Mouse (Mus musculus) embryo, embryonic 11 days (tissue): ENCODE data around the gene B230104I21Rik.

Source experiments
- DNase-seq: peaks from one replicate; pipeline ENCODE4 v3.0.0-alpha.2; 2015

Gene B230104I21Rik

GRCm38 (mm10) chr4:154352246-154352645 lies 16.3 kb downstream of the B230104I21Rik start:
- no peak for DNase-seq

DNA sequence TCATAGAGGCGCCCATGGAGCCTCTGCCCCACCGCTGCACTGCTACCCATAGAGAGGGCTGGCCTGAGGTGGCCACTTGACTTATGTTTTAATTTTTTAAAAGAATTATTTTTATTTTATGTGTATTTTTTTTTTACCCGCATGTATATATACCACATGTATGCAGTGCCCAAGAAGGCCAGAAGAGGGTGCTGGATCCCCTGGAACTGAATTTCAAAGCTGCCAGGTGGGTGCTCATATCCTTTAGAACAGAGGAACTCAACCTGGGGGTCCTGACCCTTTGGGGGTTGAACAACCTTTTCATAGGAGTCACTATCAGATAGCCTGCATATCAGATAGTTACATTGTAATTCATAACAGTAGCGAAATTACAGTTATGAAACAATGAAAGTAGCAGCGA lies 19.5 kb downstream of the B230104I21Rik start:
- no peak for DNase-seq

- DNase-seq: no peak
These were observed 22.4 kb downstream of the B230104I21Rik start for GRCm38 (mm10) chr4:154358370-154358769.

GRCm38 (mm10) chr4:154358816-154359215 lies 22.9 kb downstream of the B230104I21Rik start:
- no peak for DNase-seq

- DNase-seq: no peak
These were observed 23.9 kb downstream of the B230104I21Rik start for GRCm38 (mm10) chr4:154359762-154360300.

DNA sequence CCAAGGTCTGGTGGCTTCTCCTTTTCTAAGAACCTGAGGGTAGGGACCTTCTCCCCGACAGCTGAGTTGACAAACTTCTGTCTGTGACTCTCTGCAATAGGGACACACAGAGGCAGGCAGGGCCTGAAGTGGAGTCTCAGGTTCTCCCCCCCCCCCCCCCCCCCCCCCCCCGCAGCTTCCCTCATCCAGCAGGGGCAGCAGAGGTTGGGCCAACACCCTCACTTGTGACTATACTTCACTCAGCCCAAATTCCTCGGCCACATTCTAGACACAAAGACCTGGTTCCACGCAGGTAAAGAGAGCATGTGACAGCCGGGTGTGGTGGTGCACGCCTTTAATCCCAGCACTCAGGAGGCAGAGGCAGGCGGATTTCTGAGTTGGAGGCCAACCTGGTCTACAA lies 24.5 kb downstream of the B230104I21Rik start:
- no peak for DNase-seq

- no peak for DNase-seq
These were observed 24.9 kb downstream of the B230104I21Rik start for GRCm38 (mm10) chr4:154360850-154361249.

DNA sequence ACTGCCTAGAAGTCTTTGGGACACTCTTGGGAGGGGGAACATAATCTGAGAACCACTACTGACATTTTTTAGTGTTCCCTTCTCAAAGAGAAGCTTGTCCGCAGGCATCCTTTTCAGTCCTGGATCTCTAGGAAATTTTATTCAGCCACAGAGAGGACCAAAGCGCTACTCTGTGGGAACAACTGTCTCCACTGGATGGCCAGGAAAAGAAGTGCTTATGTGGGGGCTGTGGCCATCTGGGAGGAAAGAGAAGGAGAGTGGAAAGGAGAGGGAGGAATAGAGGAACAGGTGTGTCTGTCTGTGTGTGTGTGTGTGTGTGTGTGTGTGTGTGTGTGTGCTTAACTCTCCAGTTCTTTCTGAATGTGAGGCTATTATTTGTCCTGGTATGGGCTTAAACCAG lies 28.8 kb downstream of the B230104I21Rik start:
- no peak for DNase-seq

DNA sequence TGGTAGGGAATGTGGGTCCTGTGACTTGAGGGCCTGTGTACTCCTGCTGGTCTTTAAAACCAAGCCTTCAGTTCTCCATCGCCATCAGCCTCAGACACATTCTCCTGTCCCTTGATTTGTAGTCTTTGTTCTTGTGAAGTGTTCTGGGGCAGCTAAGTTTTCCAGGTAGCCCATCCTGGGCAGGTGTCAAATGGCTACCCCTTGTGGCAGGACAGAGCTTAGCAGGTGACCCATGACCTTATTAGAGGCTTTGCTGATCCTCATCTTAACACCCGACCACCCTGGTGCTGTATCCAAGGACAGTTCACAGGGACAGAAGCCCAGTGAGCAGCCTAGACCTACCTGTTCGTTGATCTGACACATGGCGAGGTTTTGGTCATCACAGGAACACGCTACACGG lies 30.9 kb downstream of the B230104I21Rik start:
- no peak for DNase-seq

DNA sequence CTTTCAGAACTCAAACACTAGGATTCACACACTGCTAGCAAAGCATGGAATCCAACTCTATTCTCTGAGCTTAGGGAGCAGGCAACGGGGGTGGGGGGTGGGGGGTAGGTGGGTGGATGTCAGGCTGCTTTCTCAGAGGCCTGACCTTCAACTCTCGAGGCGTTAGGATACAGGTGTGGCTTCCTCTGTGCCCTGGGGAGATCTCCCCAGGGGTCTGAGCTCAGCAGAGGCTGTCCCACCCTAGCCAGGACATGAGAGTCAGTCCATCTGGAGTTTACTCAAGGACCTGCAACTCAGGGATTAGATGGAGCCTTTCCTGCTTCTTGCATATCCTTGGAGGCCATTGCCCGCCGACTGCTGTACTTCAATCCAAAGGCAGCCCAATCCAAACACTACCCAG lies 33.2 kb downstream of the B230104I21Rik start:
- no peak for DNase-seq

DNA sequence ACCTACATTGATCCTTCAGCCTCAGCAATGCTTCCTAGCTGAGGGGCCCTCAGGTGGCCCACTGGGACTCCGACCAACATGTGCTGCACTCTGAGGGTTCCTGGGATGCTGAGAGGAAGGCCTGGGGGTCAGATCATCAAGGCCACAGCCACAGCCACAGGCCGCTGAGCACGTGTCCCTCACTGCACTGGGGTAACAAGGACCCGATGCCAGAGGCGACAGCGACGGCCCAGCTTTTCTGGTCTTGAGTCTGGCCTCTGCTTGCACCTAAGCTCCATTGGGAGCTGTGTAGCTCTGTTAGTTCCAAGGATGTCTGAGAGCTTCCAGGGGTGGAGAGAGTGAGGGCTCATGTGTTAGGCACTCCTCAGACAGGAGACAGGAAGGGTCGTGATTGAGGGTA lies 34.9 kb downstream of the B230104I21Rik start:
- no peak for DNase-seq

GRCm38 (mm10) chr4:154371542-154372247 lies 35.8 kb downstream of the B230104I21Rik start:
- peak; percentile 60 for DNase-seq

GRCm38 (mm10) chr4:154375939-154376625 lies 40.2 kb downstream of the B230104I21Rik start:
- no peak for DNase-seq

- no peak for DNase-seq
These were observed 42.9 kb downstream of the B230104I21Rik start for GRCm38 (mm10) chr4:154378876-154379275.

- DNase-seq: peak; percentile 37
These were observed 49.3 kb downstream of the B230104I21Rik start for GRCm38 (mm10) chr4:154385208-154385607.

GRCm38 (mm10) chr4:154385918-154386317 lies 50.0 kb downstream of the B230104I21Rik start:
- no peak for DNase-seq

DNA sequence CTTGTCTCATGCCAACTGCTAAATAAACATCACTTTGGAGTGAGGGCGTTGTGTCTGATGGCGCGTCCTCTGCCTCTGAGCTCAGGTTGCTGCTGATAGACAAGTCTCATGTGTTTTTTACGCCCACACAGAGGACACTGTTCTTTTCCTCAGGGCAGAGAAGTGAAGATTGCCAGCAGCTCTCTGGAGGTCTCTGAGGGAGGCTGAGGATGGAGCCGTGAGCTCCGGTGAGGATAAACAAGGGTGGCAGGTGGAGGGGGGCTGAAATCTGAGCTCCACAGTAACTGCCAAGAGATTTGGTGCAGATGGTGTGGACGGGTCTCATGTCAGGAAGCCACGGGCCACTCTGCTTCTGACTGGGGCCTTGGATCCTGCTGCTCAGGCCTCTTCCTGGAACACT lies 50.9 kb downstream of the B230104I21Rik start:
- no peak for DNase-seq

GRCm38 (mm10) chr4:154389641-154390040 lies 53.7 kb downstream of the B230104I21Rik start:
- DNase-seq: no peak

DNA sequence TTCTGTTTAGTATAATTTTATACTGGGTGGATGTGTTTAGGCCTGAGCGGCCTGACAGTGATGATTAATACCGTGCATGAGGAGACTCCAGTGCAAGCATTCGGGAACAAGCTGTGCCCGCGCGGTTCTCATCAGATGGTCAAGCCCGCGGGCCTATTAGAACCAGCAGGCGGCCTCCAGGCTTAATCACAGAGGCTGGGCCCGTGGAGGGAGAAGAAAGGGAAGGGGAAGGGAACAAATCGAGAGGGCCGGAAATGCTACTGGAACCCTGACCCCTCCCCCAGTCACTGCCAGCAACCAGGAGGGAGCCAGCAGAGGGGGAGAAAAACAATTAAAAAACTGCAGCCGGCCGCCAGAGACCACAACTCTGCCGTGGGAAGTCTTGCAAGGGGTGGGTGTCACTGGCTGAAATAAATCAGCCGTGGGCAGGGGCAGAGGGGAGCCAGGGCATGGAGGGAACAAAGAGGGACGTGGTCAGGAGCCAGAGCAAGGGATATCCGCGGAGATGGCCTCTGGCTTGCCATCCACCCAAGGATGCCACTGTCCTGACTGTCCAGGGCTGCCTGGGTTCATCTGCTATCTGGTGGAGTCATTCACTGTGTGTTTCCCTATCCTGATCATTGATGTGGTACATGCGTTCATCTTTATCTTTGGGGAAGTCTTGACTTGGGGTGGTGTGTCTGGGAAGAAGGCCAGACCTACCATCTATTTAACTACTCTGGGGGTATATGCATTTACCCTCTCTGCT lies 54.6 kb downstream of the B230104I21Rik start:
- peak; percentile 90 for DNase-seq

DNA sequence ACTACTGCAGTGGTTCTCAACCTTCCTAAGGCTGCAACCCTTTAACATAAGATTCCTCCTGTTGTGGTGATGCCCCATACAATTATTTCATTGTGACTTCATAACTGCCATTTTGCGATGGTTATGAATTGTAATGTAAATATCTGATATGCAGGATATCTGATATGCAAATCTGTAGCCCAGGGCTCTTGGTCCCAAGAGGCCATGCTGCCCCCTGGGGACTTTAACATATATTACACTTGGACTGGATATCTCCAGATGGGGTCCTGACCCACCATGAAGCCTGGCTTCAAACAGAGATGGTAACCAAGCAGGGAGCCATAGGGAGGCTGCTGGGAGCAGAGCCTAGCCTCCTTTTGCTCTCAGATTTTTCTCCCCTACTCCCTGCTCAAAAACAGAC lies 56.7 kb downstream of the B230104I21Rik start:
- no peak for DNase-seq

GRCm38 (mm10) chr4:154393196-154394122 lies 57.5 kb downstream of the B230104I21Rik start:
- peak; percentile 75 for DNase-seq

DNA sequence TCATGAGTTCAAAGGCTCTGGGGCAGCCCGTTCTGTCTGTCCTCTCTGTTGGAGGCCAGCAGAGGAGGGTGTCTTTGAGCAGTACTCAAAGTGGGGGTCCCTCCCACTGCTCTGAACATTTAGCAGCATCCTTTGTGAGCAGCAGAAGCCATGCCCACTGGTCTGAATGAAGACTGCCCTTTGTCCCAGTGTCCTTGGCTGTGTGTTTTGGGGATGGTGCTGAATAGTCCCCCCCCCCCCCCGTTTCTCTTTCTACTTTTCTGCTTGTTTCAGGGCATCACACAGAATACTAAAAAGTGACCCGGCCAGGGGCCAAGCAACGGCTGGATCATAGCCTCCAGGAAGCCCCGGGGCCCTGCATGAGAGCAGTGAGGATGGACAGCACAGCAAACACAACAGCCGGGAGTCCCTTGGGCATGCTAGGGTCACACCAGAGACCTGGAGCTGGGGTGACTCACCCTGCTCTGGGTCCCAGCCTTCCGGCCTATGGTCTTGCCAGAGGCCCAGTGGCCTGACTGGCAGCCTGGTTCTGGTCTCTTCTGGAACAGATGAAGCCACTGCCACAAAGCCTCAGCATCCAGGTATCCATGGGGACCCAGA lies 58.3 kb downstream of the B230104I21Rik start:
- DNase-seq: no peak
